Mouse (Mus musculus) Patski (cell line): ENCODE measurements at regions not wholly inside any gene's neighbourhood (a gene's known extent, or its start where the extent isn't known, plus 50 kb on each side); places are given as distances from the start of the nearest gene placed in this dataset.

Experiments
- ATAC-seq: fragments of 100-300 bp; one replicate; pipeline ENCODE4 v1.8.0; 2021
- CTCF ChIA-PET: fragments of 350-600 bp; sonication (Branson Sonifier 250); formaldehyde crosslinking; loops from one replicate; lab custom pipeline; 2022; ENCODE audit warnings: inconsistent platforms; lab: Charles Lee
- POLR2A ChIA-PET: fragments of 350-600 bp; sonication (Branson Sonifier 250); formaldehyde crosslinking; loops from one replicate; lab custom pipeline; 2022; ENCODE audit warnings: antibody characterized with exemption, inconsistent platforms; lab: Charles Lee
- DNase-seq: peaks from one replicate; pipeline ENCODE4 v3.0.0-alpha.2; 2011; ENCODE audit warnings: low read depth, low spot score
- H3K27me3 ChIP-seq: fragments of 371-371 bp; one replicate; pipeline ENCODE4 v1.5.1; 2021
- CTCF ChIP-seq: fragments of 100-300 bp; IDR thresholded peaks from one replicate; pipeline ENCODE4 v1.5.1; 2021
- in situ Hi-C: fragments of 300-500 bp; cut with MboI; formaldehyde crosslinking; loops from 3 replicates; pipeline ENCODE4 v1.11.1; 2018; ENCODE audit warnings: low pct_unique_long_range_greater_than_20kb, mixed read lengths

DNA sequence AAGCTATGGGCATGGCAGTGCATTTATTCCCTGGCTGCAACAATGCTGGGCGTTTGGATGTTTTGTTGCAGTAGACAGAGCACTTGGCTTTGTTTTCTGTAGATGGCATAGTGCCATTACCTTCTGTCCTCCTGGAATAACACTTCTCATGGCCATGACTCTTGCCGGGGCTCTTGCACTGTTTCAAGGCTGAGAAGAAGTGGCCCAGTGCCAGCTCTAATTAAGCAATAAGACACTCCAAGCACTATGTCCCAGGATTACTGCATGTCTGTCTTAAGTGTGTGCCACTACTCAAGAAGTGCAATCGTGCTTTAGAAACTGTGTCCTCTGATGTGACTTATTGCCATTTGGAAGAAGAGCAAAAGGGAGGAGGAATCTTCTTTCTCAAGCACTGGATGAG is 316.1 kb upstream of the Fam241a start:
- in situ Hi-C loops = no loop called here
- DNase-seq = peak; percentile 24
- H3K27me3 ChIP-seq = no peaks in the 10 kb centered on the region
- POLR2A ChIA-PET = no interaction called here
- peak; percentile 39 for ATAC-seq
- CTCF ChIA-PET = interaction anchor here (1.2 kb wide), 1 partner anchor 89 kb away, joined by 4 read pairs; no protein-coding TSS in a partner anchor
- no peak for TF ChIP-seq CTCF

DNA sequence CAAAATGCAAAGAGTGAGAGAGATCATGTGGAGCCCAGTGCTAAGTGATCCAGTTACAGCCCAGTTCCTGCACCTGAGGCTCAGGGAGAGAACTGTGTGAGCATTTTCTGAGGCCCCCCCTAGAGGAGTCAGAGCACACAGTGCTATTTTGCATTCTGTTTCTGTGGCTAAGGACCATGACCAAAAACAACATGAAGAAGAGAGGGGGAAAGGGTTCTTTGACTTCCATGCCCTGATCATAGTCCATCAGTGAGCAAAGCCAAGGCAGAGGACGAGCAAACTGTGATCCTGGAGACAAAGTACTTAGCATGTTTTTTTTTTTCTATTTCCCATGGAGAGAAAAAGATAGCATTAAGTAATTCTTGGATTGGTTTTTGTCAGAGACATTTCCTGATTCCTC is 314.5 kb upstream of the Fam241a start:
- DNase-seq (no peak), ATAC-seq (no peak)
- CTCF ChIA-PET = interaction anchor here (1.2 kb wide), 1 partner anchor 21 kb away, joined by 3 read pairs; no protein-coding TSS in a partner anchor
- in situ Hi-C loops = no loop called here
- no peak for TF ChIP-seq CTCF
- H3K27me3 ChIP-seq = no peaks in the 10 kb centered on the region
- POLR2A ChIA-PET = no interaction called here

DNA sequence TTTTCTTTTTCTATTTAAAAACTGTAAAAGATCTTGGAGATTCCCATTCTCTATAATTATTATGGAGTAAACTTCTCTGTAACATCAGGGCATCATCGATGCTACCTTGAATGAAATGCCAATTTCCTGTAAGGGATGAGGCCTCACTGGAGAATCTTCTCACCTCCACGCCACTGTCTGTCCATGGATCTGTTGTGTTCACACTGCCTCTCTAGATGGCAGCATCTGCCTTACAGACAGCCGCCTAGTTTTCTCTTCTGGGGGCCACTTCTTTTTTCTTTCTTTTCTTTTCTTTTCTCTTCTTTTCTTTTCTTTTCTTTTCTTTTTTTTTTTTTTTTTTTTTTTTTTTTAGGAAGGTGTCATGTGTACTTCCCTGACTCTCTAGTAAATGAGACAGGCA is 310.8 kb upstream of the Fam241a start:
- ChIA-PET POLR2A (no interaction called here), CTCF (interaction anchor here (0.9 kb wide), 1 partner anchor 21 kb away, joined by 3 read pairs; no protein-coding TSS in a partner anchor)
- DNase-seq (no peak), ATAC-seq (no peak)
- TF ChIP-seq CTCF = peak; percentile 53
- H3K27me3 ChIP-seq = no peaks in the 10 kb centered on the region
- in situ Hi-C loops = no loop called here

DNA sequence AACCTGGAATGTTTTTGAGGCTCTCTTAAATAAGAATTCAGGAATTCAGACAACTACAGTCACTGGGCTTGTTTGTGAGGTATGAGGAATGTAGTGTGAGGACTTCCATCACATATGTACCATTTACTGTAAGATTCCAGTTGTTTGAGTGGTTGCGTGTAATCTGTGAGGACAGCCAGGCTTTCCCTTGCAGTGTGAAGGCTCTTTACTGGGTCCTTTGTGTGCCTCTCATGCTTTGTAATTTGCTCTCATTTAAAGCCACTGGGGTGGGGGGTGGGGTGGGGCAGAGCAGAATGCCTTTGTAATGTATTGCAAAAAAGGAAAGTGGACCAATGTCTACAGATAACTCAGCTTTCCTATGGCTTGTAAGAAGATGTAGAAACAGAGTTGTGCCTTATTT is 310.4 kb upstream of the Fam241a start:
- CTCF ChIA-PET = no interaction called here
- in situ Hi-C loops = no loop called here
- POLR2A ChIA-PET = no interaction called here
- no peak for TF ChIP-seq CTCF
- DNase-seq (no peak), ATAC-seq (no peak)
- no peaks in the 10 kb centered on the region for H3K27me3 ChIP-seq

DNA sequence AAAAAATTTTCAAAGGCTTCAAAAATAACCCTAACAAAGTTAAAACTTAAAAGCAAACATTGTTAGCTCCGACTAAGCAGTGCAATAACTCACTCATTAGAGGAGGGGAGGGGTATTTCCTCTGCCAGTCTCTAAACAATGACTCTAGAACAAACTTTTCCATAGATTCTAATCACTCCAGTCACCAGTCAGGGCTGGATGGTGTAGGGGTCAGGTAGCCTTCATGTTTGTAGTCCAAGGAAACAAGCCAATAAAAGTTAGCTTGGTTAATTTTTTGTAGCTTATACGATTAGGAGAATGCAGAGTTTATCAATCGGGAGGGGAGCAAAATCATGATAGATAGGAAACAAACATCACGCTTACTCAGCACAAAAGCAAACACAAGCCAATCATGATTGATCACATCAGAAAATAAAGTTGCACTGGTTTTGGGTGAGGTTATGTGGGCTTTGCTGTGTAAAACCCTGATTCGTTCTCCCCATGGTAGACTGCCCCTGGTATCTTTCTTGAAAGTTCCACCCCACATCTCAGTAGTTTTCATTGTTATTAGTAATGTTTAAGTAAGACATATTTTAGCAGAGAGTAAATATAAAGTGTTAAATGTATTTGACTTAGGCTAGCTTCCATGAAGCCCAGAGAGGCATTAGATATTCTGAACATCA is 304.6 kb upstream of the Fam241a start:
- CTCF ChIA-PET = interaction anchor here (1.0 to 2.0 kb wide), 4 partner anchors 10 to 17 kb away, joined by 4 to 5 read pairs (median 4); no protein-coding TSS in a partner anchor
- no peak for TF ChIP-seq CTCF
- POLR2A ChIA-PET = no interaction called here

DNA sequence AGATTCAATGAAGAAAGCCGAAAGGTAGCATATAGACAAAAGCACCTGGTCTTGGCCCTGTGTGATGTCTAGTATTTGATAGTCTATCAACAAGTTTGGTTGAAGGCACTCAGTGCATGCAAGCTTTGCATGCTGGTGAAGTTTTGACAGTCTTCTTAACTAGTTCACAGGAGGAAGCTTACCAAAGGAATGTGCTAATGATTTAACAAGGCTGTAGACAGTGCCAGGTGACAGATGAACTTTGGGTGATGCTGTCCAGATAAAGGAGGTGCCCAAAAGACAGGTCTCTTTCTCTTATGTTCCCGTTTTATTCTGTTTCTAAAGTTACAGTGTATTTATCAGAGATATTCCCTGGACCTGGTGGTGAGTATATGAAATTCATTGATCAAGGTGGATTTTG is 303.3 kb upstream of the Fam241a start:
- H3K27me3 ChIP-seq = peaks cover 12% of the 10 kb centered on the region
- in situ Hi-C loops = no loop called here
- no peak for DNase-seq
- POLR2A ChIA-PET = no interaction called here
- no peak for ATAC-seq
- CTCF ChIA-PET = interaction anchor here (1.0 to 1.6 kb wide), 6 partner anchors 9 to 19 kb away, joined by 3 to 4 read pairs (median 3); no protein-coding TSS in a partner anchor
- no peak for TF ChIP-seq CTCF

More for the DNA sequence above, 304.6 kb upstream of the Fam241a start:
- in situ Hi-C loops = no loop called here
- no peak for ATAC-seq
- H3K27me3 ChIP-seq = peaks cover 12% of the 10 kb centered on the region
- DNase-seq = no peak

DNA sequence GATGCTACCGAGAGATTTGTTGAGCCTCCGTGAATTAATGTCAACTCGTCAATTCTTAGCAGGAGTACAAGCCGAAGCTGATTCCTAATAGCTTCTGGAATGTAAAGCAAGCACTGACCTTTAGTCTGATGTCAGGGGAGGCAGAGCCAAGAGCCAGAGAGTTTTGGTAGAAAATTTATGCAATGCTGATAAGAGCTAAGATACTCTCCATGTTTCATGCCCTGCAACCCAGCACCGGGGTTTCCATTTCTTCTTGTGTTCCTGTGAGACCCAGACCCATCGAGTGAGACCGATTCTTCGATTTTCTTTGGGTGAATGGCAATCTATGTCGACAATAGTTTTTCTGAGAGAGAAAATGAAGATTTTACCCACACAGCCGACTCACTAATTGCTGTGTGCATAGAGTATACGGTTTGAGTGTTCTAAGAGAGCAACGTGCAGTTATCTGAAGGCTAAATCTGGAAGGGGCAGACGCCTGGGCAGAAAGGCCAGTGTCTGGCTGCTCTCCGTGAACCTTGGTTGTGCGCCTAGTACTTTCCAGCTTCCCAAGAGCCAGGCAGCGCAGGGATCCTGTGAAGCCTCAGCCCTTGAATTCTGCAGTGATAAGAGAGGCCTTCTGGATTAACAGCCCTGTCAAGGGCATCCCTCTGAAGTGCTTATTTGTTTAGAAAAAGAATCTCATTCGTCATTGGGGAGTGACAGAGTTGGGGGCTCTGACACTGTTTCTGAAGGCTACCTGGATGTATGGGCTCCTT is 296.1 kb upstream of the Fam241a start:
- ATAC-seq (no peak), DNase-seq (no peak)
- in situ Hi-C loops = no loop called here
- POLR2A ChIA-PET = interaction anchor here (0.6 kb wide), 1 partner anchor 20 kb away, joined by 3 read pairs; no protein-coding TSS in a partner anchor
- H3K27me3 ChIP-seq = no peaks in the 10 kb centered on the region
- no peak for TF ChIP-seq CTCF
- CTCF ChIA-PET = interaction anchor here (1.2 to 1.9 kb wide), 4 partner anchors 11 to 145 kb away, joined by 3 to 7 read pairs (median 4); no protein-coding TSS in a partner anchor

DNA sequence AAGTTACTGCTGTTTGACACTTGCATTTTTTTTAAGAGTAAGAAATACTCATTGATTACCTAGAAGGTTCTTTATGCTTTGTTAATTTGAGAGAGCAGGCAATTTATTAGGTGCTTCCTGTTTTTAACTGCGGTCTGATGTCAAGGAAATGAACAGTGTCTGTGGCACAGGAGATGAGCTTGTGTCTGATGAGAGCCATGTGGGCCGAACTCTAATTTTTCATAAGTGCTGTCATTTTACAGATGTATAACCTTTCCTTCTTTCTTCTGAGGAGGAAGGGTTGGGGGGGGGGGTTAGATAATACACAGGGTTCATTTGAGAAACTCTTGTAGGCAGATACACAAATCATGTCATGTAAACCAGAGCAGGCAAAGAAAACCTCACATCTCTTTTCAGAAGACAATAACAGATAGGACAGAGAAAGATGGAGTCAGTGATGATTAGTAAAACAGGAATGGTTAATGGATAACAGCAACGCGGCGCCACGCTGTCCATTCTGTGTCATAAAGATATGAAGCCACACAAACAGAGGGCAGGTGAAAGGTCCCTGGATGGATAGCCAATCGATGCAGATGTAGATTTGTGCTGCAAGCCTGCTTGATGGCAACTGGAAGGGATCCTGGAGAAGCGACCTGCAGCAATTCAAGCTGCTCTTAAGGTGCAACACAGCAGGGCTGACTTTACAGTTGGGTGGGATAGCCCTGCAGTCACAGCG is 291.4 kb upstream of the Fam241a start:
- ATAC-seq = no peak
- POLR2A ChIA-PET = no interaction called here
- peaks cover 5% of the 10 kb centered on the region for H3K27me3 ChIP-seq
- in situ Hi-C loops = loop anchor here (5.0 kb wide), 2 partner anchors 150 to 1015 kb away; no protein-coding TSS in a partner anchor
- CTCF ChIA-PET = interaction anchor here (1.2 to 3.3 kb wide), 4 partner anchors 8 to 149 kb away, joined by 3 to 34 read pairs (median 10); no protein-coding TSS in a partner anchor
- TF ChIP-seq CTCF = no peak
- DNase-seq = no peak

DNA sequence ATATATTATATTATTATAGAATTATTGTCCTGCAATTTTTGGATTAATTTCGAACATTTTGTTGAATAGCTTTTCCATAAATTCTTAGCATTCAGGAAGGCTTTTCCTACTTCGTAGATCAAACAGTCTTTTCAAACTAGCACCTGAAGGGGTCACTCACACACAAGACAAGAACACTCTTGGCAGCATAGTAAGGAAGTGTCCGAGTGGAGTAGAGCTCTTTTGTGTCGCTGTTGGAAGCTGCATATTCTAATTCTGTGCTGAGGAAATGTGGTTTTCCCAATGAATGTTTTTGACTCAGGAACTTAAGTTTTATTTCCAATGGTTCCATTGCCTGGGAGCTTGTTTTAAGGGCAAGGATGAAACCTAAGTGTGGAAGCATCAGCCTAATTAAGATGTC is 290.2 kb upstream of the Fam241a start:
- H3K27me3 ChIP-seq = peaks cover 5% of the 10 kb centered on the region
- TF ChIP-seq CTCF = peak; percentile 62
- ATAC-seq (peak; percentile 47), DNase-seq (peak; percentile 7)
- in situ Hi-C loops = loop anchor here (5.0 kb wide), 2 partner anchors 151 to 1016 kb away; no protein-coding TSS in a partner anchor
- POLR2A ChIA-PET = interaction anchor here (0.6 kb wide), 2 partner anchors 12 to 32 kb away, joined by 3 read pairs; no protein-coding TSS in a partner anchor
- CTCF ChIA-PET = interaction anchor here (0.6 to 3.3 kb wide), 16 partner anchors 10 to 155 kb away, joined by 3 to 34 read pairs (median 6); no protein-coding TSS in a partner anchor
